Mouse (Mus musculus): ENCODE results near the gene Fign.

The Fign gene

DNA sequence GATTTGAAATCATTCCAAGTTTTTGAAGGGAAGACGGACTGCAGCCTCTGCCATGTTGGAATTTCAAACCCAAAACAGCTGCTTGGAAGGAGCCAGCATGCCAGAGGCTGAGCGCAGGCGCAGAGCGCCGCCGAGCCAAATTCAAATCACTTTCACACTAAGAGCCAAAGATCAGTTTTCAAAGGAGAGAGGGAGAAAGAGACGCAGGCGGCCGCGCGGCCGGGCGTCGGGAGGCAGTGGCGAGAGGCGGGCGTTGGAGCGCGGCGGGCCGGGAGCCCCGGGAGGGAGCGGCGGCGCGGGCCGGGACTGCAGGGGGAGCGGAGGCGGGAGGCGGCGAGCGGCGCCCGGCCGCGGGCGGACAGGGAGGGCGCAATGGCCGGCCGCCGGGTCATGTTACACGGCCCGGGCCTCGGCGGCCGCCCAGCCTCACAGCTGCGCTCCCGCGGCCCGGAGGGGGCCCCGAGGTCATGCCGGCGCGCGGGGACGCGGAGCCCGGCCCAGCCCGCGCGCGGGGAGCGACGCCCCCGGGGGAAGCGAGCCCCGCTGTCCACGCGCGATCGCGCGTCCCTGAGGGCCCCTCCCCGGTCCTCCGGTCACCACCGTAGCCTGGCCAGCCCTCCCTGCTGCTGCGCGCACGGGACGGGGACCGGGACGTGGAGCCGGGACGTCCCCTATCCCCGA is at the start of gene Fign:
Gene Fign, minus strand, starts transcription at position 102 of the 681 bp plus-strand sequence.
- in situ Hi-C loops (cut with MboI, MseI), result no loop called here

DNA sequence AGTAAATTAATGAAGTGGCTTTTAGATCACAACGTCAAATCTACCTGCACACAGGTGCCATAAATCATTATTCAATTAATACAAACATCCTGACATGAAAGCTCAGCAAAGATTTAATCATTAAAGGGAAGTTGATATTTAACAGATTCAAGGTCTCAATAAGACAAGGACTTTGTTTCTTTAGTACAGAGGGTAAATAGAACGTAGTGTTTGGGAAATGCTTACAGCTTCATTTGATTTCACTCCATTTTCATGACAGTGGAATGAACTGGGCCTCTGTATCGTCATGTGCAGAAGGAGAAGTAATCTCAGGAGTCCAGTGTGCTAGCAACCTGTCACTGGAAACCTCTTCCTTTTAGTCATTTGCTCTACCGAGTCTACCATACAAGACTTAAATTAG is 35.8 kb upstream of the Fign start:
- in situ Hi-C loops (cut with MboI, MseI), result no loop called here

DNA sequence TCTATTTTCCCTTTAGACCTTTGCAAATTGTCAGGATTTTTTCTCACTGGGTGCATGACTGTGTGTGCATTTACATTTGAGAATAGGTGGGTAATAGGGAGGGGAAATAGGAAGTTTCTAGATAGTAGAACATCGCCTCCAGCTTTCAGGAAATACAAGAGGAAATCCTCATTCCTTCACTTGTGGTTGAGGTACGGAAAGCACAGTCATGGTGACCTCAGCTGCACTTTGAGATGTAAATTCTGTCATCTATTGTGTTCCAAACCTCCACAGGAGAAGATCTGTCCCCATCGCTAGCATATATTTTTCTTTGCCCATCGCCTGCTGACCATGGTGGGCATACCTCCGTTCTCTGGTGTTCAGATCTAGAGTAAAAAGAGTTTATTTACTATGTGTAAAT is 22.7 kb upstream of the Fign start:
- in situ Hi-C loops (cut with MboI, MseI), result no loop called here

DNA sequence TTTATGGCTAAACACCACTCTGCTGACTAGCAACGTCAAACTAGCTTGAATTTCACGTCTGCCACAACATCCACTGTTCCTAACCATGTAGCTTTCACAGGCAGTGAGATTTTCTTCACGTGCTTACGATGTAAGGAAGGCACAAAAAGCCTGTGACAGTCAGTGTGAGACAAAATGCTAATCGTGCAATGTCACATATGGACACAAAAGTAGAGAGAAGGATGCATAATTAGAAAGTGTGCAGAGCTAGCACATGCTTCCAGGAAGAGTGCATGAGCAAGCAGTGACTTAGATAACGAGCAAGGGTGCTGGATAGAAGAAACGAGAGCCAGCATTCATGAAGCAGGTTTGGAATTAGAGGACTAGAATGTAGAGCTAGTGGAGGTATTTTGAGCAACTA is 18.8 kb upstream of the Fign start:
- in situ Hi-C loops (cut with MboI, MseI), result no loop called here

DNA sequence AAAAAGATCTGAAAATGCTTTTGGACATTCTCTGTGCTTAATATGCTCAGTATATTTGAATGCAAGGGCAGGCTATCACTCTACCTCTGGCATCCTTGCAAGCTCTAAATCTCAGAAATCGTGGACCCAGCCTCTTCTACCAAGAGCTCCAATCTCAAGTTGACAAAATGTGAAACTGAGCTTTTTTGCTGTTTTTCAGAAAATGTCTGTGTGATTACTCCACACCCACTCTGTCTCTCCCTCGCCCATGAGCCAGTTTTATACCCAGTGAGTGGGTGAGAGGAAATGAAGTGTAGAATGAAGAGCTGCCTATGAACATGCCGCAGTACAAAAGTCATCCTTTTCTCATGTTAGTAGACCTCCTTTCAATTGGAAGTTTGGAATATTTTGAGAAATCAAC is 13.3 kb upstream of the Fign start:
- in situ Hi-C loops (cut with MboI, MseI), result no loop called here

DNA sequence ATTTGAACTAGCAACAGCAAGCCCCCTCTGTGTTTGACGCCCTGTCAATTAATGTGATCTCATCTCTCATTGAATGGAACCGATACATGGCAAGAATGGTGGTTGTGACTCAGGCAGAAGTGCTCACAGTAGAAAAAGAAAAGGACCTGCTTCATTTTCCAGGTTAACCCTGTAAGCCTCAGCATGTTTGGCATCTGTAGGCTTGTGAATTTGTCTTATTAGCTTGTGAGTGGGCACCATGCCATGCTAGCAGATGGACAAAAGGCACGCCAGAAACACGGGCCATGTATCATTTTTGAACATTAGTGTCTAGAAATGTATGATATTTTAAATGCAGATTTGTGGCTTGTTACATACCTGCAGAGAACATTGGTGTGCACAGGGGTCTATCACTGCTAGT is 12.0 kb upstream of the Fign start:
- in situ Hi-C loops (cut with MboI, MseI), result no loop called here

DNA sequence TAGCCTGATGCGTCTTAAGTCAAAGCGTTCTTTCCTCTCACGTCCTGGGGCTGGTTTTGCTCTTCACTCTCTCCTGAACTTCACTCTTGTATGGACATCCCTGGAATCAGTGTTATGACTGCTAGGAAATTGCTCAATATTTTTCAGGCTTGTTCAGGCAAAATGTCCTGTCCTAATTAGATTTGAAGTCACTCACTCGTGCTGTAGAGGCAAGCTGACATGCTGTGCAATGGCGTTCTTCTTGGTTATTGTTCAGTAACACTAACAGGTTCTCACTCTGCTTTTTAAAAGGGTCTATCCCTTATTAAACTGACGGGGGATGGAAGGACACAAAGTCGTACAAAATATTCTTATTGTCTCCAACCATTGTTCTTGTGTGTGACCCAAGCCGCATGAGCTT is 10.2 kb upstream of the Fign start:
- in situ Hi-C loops (cut with MboI, MseI), result no loop called here

DNA sequence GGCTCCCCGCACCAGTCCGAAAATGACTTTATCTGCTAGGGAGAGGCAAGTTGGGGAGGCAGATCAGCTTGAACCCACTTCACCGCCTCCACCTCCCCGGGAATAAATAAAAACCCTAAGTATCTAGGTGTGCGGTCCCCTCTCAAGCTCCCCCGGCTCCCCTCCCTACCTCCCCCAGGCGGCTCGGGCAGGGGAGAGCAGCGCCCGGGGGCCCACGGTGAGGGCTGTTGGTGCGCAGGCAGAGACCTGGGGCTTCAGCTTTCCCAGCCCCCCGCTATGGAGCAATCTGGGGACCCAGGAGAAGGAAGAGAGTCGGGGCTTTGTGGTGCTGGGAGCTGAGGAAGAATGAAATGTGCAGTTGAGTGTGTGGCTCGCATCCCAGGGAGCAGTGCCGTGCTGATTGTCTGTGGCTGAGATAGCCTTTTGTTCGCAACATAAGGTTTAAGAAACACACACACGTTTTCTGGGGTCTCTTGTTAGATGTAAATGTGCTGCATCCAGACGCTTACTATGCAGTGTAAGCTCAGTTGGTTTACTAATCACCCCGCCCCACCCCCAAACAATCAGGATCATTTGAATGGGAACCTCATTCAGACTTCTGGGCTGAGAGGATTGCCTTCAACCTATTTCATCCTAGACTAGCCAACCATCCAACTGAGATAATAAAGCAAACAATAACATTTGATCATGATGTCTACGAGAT is 931 bp upstream of the Fign start:
- in situ Hi-C loops (cut with MboI, MseI), result no loop called here

DNA sequence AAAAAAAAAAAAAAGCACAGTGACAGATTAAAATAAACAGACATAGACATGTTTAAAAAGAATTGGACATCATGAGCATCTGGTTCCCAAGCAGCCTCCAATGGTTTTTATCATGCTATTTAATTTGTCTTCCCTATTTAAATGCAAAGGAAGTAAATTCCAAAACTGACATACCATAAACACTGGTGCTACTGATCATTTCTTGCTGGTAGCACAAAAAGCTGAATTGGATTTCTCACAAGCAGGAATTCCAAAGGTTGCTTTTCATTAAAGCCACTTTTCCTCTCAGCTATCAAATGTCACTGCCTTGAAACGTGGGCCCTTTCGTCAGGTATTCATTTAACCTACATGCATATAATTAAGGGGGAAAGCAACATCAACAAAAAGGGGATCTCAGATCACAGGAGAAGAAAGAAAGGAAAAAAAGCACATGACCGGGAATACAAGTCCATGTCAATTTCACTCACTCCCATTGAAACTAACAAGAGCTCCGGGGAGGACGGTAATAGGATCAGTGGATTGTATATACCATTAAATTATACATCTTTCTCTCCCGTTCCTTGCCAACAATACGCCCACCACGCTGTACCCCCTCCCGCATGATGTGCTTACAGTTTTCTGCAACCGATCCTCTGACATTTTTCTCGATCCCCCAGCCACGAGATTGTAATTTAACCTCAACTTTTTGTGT is 972 bp downstream of the Fign start:
- in situ Hi-C loops (cut with MboI, MseI), result no loop called here

DNA sequence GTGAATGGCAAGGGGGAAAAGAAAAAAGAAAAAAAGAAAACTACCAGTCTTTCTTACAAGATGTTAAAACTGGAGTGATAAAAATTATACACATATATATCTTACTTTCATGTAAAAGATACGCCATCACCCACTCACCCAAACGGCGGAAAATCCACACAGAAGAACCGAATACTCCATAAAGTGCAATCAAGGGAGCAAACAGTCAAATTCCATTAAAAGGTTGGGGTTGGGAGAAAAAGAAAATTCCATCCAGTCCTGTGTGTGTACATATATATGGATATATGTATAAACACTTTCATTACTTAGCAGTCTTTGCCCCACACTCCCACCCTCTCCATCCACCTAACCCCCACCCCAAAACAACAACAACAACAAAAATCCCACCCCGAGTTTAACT is 1.7 kb downstream of the Fign start:
- in situ Hi-C loops (cut with MboI, MseI), result no loop called here

DNA sequence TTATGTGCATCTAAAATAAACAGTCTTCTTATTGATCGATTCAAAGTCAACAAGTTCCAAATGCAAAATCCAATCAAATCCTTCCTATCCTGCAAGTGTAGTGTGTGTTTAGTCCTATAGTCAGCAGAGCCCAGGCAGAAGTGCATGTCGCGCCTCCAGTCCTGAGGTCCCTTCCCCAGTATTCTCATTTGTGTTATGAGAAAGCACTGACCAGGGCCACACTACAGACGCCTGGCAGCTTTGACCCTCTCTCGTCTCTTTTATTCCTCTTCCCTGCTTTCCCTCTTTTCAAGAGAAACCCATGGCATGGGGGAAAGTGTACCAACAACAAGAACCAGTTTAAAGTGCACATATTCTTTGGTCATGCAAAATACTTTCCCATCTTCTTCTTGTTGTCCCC is 2.3 kb downstream of the Fign start:
- in situ Hi-C loops (cut with MboI, MseI), result no loop called here

DNA sequence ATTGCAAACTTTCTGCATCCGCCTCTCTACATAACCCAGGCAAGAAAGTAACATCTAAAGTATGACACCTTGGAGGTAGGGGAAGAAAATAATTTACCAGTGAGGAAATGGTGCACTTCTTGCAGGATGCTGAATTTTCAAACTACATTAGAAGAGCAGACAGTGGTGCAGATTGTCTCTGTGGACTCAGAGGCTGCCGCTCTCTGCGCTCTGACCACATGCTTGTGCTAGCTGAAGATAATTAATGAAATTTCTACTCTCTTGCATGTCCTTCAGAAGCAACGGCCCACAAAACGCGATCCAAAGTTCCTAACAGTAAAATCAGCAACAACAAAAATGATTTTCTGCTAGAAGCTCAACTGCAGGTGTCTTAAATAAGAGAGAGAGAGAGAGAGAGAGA is 4.8 kb downstream of the Fign start:
- in situ Hi-C loops (cut with MboI, MseI), result no loop called here

DNA sequence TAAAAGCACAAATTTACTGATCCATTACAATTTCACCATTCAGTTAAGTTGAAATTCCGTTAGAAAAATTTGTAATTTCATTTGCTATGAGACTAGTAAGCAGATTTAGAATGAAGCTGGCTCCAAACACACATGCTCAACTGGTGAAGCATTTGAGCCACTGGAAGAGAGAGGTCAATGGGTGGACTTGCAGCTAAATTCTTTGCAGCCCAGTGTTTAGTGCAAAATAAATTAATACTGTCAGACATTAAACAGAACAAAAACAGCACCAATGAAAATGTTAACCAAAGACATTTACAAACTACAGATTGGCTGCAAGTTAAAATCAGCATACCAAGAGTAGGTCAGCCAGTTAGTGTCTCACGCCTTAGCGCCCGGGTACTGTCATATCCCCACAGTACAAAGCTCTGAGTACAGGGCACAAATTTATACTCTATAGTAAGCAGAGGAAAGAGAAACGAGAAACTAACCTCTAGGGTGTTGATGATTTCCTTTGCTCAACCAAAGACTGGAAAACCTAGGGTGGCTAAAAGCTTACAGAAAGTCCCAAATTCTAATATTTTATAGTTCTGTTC is 13.9 kb downstream of the Fign start:
- in situ Hi-C loops (cut with MboI, MseI), result no loop called here

DNA sequence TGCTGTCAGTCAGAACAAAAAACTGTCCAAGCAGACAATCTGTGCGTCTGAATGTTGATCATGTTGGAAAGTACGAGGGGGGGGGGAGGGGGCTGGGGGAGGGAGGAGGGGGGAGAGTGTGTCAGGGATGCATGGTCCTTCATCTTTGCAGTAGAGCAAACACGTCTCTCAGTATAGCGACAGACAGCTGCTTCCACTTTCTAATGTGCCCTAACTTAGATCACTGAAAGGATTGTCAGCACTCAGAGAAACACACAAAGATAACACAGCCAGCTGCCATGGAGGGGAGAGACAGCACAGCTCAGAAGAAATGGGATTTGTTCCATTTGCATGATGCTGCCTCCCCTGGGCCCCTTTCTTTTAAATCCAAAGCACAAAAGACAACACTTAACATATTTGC is 18.1 kb downstream of the Fign start:
- in situ Hi-C loops (cut with MboI, MseI), result no loop called here

DNA sequence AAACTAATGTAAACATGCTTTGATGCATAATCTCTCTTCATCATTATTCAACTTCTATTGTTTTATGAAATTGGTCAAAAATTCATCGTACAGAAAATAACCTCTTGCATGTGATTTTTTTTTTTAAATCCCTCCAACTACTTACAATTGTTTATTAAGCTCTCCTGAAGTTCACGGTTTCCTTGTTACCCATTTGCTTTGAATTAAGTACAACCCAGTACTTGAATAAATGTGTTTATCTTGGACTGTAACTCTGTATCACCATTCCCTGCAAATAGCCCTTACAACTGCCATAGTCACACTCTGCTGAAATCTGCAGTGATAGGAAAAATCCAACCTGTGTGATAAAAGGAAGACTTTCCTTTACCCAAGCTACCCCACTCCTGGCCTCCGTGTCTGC is 19.3 kb downstream of the Fign start:
- in situ Hi-C loops (cut with MboI, MseI), result no loop called here

DNA sequence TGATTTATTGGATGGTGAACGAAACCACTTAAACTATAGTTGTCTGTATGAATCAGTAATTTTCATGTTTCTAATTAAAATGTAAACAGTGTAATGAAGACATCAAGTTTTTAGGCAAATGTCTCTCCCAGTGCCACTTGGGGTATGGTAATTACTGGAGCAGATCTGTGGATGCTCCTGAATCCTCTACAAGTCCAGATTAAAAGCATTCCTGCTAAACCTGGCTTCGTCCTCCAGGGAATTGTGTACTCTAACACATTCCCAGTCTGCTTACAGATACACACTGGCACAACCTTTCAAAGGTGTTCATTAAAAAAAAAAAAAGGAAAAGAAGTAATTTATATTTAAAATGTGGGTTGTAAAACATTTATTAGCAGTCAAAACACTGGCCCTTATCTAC is 20.0 kb downstream of the Fign start:
- in situ Hi-C loops (cut with MboI, MseI), result no loop called here

DNA sequence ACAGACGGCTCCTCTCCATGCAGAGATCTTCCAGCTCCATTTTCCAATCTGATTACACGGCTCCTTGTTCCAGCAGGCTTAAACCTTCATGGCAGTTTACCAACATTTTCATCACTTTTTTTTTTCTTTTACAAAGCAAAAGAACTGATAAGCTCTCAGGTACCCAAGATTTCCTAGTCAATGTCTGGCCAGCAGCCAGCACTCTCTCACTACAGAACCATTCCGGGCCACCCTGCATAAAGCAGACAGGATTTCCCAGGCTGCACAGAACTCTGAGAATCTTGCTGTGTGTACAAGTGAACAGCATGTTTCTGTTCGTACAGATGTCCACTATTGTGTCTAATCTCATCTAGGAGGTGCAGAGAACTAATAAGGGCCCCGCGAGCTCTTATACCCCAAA is 22.0 kb downstream of the Fign start:
- in situ Hi-C loops (cut with MboI, MseI), result no loop called here

DNA sequence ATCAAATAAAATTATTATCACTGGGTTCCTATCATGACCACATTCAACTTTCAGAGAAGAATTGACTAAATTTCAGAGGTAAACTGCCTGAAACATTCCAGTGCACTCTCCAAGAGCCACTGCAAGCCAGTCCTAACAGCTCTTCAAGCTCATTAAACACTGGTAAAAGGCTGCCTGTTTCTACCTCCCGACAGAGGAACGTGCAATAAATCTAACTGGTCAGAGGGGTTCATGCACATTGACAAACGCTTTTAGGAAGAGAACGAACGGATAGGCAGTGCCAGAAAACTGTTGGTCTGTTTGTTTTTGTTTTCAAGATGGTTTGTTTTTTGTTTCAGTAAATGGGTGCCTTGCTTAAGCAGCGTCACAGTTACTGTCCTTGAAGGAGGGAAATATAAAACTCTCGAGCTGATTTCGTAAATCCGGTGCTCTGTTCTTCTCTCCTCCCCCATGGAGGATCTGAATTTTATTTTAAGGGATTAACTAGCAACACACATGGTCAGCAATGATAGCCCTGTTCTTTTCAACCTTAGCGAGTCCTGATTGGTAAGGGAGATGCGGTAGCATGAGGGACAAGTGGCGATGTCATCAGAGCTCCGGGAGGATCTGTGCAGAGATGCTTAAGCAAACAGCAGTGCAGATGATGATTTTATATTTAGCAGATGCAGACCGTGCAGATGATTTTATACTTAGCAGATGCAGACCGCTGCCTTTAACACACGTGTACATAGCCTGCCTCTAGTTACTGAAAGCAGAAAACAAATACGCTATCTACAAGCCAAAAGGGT is 23.0 kb downstream of the Fign start:
- in situ Hi-C loops (cut with MboI, MseI), result no loop called here

DNA sequence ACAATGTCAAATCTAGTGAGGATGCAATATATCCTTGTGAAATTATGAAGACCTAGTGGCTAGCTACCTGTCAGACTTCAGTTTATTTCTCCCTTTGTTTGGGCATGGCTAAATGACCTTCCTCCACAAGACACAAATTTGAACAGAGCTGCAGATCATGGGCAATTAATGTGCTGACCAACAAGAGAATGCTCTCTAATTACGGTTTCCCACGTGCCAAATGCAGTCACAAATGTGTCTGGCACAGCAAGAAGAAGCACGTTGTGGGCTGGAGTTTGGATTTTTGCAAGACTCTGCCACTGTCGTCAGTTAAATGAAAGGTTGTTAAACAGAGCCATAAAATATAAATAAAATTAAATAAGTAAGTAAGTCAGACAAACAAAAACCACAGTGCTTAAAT is 25.7 kb downstream of the Fign start:
- in situ Hi-C loops (cut with MboI, MseI), result no loop called here

DNA sequence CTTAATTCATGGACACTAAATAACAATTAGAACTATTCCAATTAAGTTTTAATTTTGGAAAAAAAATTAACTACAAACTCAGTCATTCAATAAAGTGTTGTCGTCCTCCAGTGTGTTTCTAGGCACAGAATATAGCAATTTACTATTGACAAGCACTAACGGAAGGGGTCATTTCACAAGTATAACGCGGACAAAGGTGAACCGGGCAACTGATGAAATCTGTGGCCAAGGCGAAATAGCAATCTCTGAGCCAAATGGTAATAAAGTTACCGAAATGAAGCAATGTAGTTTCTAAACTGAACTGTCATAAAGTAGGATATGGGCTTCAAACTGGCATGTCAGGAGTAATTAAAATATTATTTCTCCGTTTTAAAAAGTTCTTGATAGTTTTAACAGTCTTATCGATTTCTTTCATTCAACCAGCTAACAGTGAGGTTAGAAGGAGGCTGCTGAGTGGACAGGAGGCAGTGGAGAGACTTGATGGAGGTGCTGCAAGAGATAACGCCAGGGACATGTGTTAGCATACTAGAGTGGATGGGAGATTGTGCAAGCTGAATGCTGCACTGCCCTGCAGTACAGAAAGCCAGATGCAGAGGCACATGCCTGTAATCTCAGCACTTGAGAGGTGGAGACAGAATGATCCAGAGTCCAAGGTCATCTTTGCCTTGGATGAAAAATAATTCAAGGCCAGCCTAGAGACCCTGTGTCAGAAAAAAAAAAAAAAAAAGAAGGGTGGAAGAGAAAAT is 27.7 kb downstream of the Fign start:
- in situ Hi-C loops (cut with MboI, MseI), result no loop called here

DNA sequence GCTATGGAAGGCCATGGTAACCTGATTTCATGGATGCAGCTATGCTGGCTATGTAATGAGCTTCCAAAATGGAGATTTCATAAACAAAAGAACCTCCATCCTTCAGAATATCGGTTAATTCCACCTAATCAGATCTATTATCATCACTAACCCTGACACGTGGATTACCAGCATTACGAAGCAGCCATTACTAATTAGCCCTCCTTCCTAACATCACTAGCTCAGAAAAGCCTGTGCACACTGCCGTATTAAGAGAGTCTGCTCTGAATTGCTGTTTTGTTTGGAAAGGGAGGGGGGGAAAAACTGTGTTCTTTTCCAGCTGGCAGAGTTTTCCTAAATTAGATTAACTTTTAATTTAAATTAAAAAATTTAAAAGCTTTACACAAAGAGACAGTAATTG is 32.3 kb downstream of the Fign start:
- in situ Hi-C loops (cut with MboI, MseI), result no loop called here

All from regulatory T cell (primary cell).